In the genomic region with DNA sequence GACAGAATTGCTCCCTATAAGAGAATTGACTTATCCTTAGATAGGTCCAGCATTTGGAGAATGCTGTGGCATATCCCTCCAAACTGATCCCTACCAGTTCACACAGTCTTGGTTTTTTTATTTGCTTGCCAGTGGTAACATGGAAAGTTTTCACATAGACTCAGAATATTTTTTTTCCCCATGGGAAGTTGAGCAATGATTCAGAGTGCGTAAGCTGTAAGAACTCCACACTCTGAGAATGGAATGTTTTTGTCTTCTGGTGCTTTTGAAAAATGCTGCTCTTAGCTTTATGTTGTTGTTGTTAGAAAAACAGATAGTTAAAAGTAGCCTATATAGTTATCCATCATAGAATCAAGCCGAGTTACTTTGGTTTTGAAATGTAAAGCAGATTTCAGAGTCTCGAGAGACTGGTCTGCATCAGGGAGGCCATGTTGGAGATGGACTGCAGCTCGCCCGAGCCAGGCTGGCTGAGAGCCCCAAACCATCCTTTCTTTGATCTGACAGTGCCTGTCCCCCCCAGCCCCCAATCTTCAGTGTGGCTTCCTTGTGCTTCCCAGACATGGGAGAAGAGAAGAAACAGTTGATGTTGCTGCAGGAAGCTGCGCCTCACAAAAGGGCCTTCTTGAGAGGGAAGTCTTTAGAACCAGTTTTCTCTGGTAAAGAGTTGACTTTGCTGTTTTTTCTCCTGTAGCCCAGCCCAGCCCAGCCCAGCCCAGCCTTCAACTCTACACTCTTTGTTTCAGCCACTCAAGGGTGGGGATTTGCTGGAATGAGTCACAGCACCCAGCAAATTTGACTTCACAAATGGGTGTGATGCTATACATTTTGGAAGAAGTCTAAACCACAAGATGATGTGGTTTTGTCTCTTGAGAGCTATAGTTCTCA, we compare ENCODE assay signal across 8 mouse cellular contexts. TPM values are rescaled to one million over a fixed set of nuclear protein-coding genes. Genes with fewer than 3 reads are reported as not detected.
DNase-seq lines count a peak whose midpoint lies in the region; ATAC-seq and TF ChIP-seq lines count a peak whose summit lies in the region.

No protein-coding gene starts in this region.

- TF ChIP-seq EP300 in stomach, postnatal 0 days (optimal IDR thresholded peaks at IDR 0.05) = no peak

- TF ChIP-seq POLR2A in testis, adult 2 months (IDR thresholded peaks at IDR 0.05; ENCODE audit: control insufficient read depth, low read depth, low read length) = no peak

- no peak overlapping the region for H3K27ac ChIP-seq in hindbrain, embryonic 16.5 days (ENCODE audit: low read depth, low read length)
- H3K27ac ChIP-seq in hindbrain, embryonic 11.5 days (ENCODE audit: low read depth, low read length) = no peak overlapping the region
- peak overlapping the region; percentile 6; the same call in 1 of the 2 replicates for H3K27ac ChIP-seq in testis, adult 2 months (ENCODE audit: control insufficient read depth, insufficient read depth, low read depth, low read length)
- peak overlapping the region; percentile 70 for H3K27ac ChIP-seq in brown adipose tissue, adult 24 weeks (replicated peaks; ENCODE audit: low read depth, low read length)
- peak overlapping the region; percentile 80 for H3K27ac ChIP-seq in stomach, postnatal 0 days (replicated peaks)
- no peak overlapping the region for H3K27ac ChIP-seq in hindbrain, embryonic 12.5 days

- peaks cover 22% of the 10 kb centered on the region for H3K36me3 ChIP-seq in hindbrain, embryonic 16.5 days (ENCODE audit: control insufficient read depth, insufficient read depth, low read length)
- H3K36me3 ChIP-seq in hindbrain, embryonic 11.5 days (ENCODE audit: control insufficient read depth, insufficient read depth, low read length) = peaks cover 7% of the 10 kb centered on the region
- H3K36me3 ChIP-seq in testis, adult 2 months (ENCODE audit: control insufficient read depth, insufficient read depth, low read length) = peaks cover under 1% of the 10 kb centered on the region
- H3K36me3 ChIP-seq in stomach, postnatal 0 days (ENCODE audit: control insufficient read depth, insufficient read depth, low read length) = peaks cover 17% of the 10 kb centered on the region
- H3K36me3 ChIP-seq in hindbrain, embryonic 12.5 days = peaks cover 40% of the 10 kb centered on the region

- H3K4me3 ChIP-seq in hindbrain, embryonic 16.5 days (ENCODE audit: low read length) = no peak overlapping the region
- H3K4me3 ChIP-seq in hindbrain, embryonic 11.5 days (ENCODE audit: low read depth, low read length) = no peak overlapping the region
- no peak overlapping the region for H3K4me3 ChIP-seq in testis, adult 2 months (ENCODE audit: control insufficient read depth, low read depth, low read length)
- H3K4me3 ChIP-seq in brown adipose tissue, adult 24 weeks (ENCODE audit: insufficient read depth, low read depth, low read length) = no peak overlapping the region
- H3K4me3 ChIP-seq in stomach, postnatal 0 days (ENCODE audit: low read depth, low read length) = no peak overlapping the region
- H3K4me3 ChIP-seq in hindbrain, embryonic 12.5 days = no peak overlapping the region

- DNase-seq in hindbrain, embryonic 11.5 days (ENCODE audit: low spot score) = no peak
- no peak for DNase-seq in testis, postnatal 10 days (ENCODE audit: low spot score)
- no peak for DNase-seq in stomach, postnatal 0 days (ENCODE audit: low spot score)
- DNase-seq in ovary, postnatal 14 days (ENCODE audit: low spot score) = no peak

- WGBS in hindbrain, embryonic 16.5 days = 70% methylated on average over 6 of the region's 6 CpGs
- 87% methylated on average over 6 of the region's 6 CpGs for WGBS in hindbrain, embryonic 11.5 days
- WGBS in stomach, postnatal 0 days = 67% methylated on average over 6 of the region's 6 CpGs
- 66% methylated on average over 6 of the region's 6 CpGs for WGBS in hindbrain, embryonic 12.5 days

- H3K27me3 ChIP-seq in hindbrain, embryonic 16.5 days (replicated peaks; ENCODE audit: control insufficient read depth, insufficient read depth, low read length) = no peaks in the 10 kb centered on the region
- H3K27me3 ChIP-seq in hindbrain, embryonic 11.5 days (ENCODE audit: control insufficient read depth, insufficient read depth, low read length) = no peaks in the 10 kb centered on the region
- no peaks in the 10 kb centered on the region for H3K27me3 ChIP-seq in testis, adult 2 months (ENCODE audit: control insufficient read depth, insufficient read depth, low read length)
- no peaks in the 10 kb centered on the region for H3K27me3 ChIP-seq in stomach, postnatal 0 days (ENCODE audit: control insufficient read depth, insufficient read depth, low read length)
- no peaks in the 10 kb centered on the region for H3K27me3 ChIP-seq in hindbrain, embryonic 12.5 days

- H3K4me1 ChIP-seq in hindbrain, embryonic 16.5 days (ENCODE audit: control insufficient read depth, insufficient read depth, low read depth, low read length) = peaks cover 3% of the 10 kb centered on the region; the same call in 1 of the 2 replicates
- no peaks in the 10 kb centered on the region for H3K4me1 ChIP-seq in hindbrain, embryonic 11.5 days (replicated peaks; ENCODE audit: control insufficient read depth, insufficient read depth, low read length)
- peaks cover 11% of the 10 kb centered on the region for H3K4me1 ChIP-seq in testis, adult 2 months (ENCODE audit: control insufficient read depth, insufficient read depth, low read length)
- H3K4me1 ChIP-seq in brown adipose tissue, adult 24 weeks (ENCODE audit: control insufficient read depth, insufficient read depth, insufficient read length, low read length) = peaks cover 12% of the 10 kb centered on the region
- no peaks in the 10 kb centered on the region; the same call in 1 of the 2 replicates for H3K4me1 ChIP-seq in stomach, postnatal 0 days (replicated peaks; ENCODE audit: control insufficient read depth, insufficient read depth)
- no peaks in the 10 kb centered on the region for H3K4me1 ChIP-seq in hindbrain, embryonic 12.5 days

- H3K9me3 ChIP-seq in hindbrain, embryonic 16.5 days (ENCODE audit: control insufficient read depth, low read length) = no peaks in the 10 kb centered on the region
- H3K9me3 ChIP-seq in hindbrain, embryonic 11.5 days (ENCODE audit: control insufficient read depth, low read length) = no peaks in the 10 kb centered on the region
- H3K9me3 ChIP-seq in stomach, postnatal 0 days (ENCODE audit: control insufficient read depth, low read length) = no peaks in the 10 kb centered on the region
- no peaks in the 10 kb centered on the region for H3K9me3 ChIP-seq in hindbrain, embryonic 12.5 days (replicated peaks)

- TF ChIP-seq CTCF in testis, adult 2 months (IDR thresholded peaks at IDR 0.05; ENCODE audit: control insufficient read depth, insufficient read depth, insufficient replicate concordance, low read depth, low read length) = no peak
- no peak for TF ChIP-seq CTCF in stomach, postnatal 0 days (IDR thresholded peaks at IDR 0.05; ENCODE audit: low read depth)

- ATAC-seq in hindbrain, embryonic 16.5 days = peak; percentile 12; the same call in 1 of the 2 replicates
- ATAC-seq in hindbrain, embryonic 11.5 days (ENCODE audit: low FRiP score) = no peak
- peak; percentile 68 for ATAC-seq in stomach, postnatal 0 days (ENCODE audit: low FRiP score, low TSS enrichment)
- ATAC-seq in hindbrain, embryonic 12.5 days (ENCODE audit: low FRiP score) = no peak

- H3K9ac ChIP-seq in hindbrain, embryonic 16.5 days (ENCODE audit: low read depth, low read length) = no peak overlapping the region
- no peak overlapping the region for H3K9ac ChIP-seq in hindbrain, embryonic 11.5 days (ENCODE audit: low read depth, low read length)
- H3K9ac ChIP-seq in stomach, postnatal 0 days (ENCODE audit: low read length) = no peak overlapping the region
- H3K9ac ChIP-seq in hindbrain, embryonic 12.5 days = no peak overlapping the region

- H3K4me2 ChIP-seq in hindbrain, embryonic 16.5 days (ENCODE audit: low read length) = no peak overlapping the region
- H3K4me2 ChIP-seq in hindbrain, embryonic 11.5 days (replicated peaks; ENCODE audit: low read depth, low read length) = no peak overlapping the region
- H3K4me2 ChIP-seq in stomach, postnatal 0 days (replicated peaks; ENCODE audit: low read depth) = no peak overlapping the region
- H3K4me2 ChIP-seq in hindbrain, embryonic 12.5 days (replicated peaks) = no peak overlapping the region

RNA-seq across cellular contexts. Expression of a gene that starts 22.2 kb away (rescaled TPM):
- 475 and 504 TPM in 2 replicates for polyA plus RNA-seq in hindbrain, embryonic 16.5 days (2015; fragmentation: Nextera tagmentation; extraction: Ambion mirVana)
- 411 and 461 TPM in 2 replicates for polyA plus RNA-seq in hindbrain, embryonic 11.5 days (2014; fragmentation: Nextera tagmentation; extraction: Ambion mirVana)
- 68.7 and 74.1 TPM in 2 replicates for polyA plus RNA-seq in testis, adult 2 months (2012; rRNA removed)
- polyA plus RNA-seq in brown adipose tissue, adult 24 weeks (2012; ENCODE audit: insufficient read depth, insufficient read length, missing spikeins) = 98.4 and 102 TPM in 2 replicates
- 176 and 177 TPM in 2 replicates for polyA plus RNA-seq in stomach, postnatal 0 days (2015; fragmentation: Nextera tagmentation; extraction: Ambion mirVana)
- polyA plus RNA-seq in hindbrain, embryonic 12.5 days (2016; fragmentation: Nextera tagmentation; extraction: Ambion mirVana) = 450 and 504 TPM in 2 replicates

RNA-seq across cellular contexts. Expression of a gene that starts 50.7 kb away (rescaled TPM):
- polyA plus RNA-seq in hindbrain, embryonic 16.5 days (2015; fragmentation: Nextera tagmentation; extraction: Ambion mirVana) = 7.2 and 7.9 TPM in 2 replicates
- 1.9 and 3.0 TPM in 2 replicates for polyA plus RNA-seq in hindbrain, embryonic 11.5 days (2014; fragmentation: Nextera tagmentation; extraction: Ambion mirVana)
- polyA plus RNA-seq in testis, adult 2 months (2012; rRNA removed) = 98.0 and 99.4 TPM in 2 replicates
- polyA plus RNA-seq in brown adipose tissue, adult 24 weeks (2012; ENCODE audit: insufficient read depth, insufficient read length, missing spikeins) = 2.3 and 2.6 TPM in 2 replicates
- 3.9 and 4.8 TPM in 2 replicates for polyA plus RNA-seq in stomach, postnatal 0 days (2015; fragmentation: Nextera tagmentation; extraction: Ambion mirVana)
- 2.7 and 4.8 TPM in 2 replicates for polyA plus RNA-seq in hindbrain, embryonic 12.5 days (2016; fragmentation: Nextera tagmentation; extraction: Ambion mirVana)

RNA-seq across cellular contexts. Expression of a gene that starts 59.6 kb away (rescaled TPM):
- 18.9 and 21.2 TPM in 2 replicates for polyA plus RNA-seq in hindbrain, embryonic 16.5 days (2015; fragmentation: Nextera tagmentation; extraction: Ambion mirVana)
- 12.2 and 12.3 TPM in 2 replicates for polyA plus RNA-seq in hindbrain, embryonic 11.5 days (2014; fragmentation: Nextera tagmentation; extraction: Ambion mirVana)
- polyA plus RNA-seq in testis, adult 2 months (2012; rRNA removed) = 29.9 and 34.5 TPM in 2 replicates
- polyA plus RNA-seq in brown adipose tissue, adult 24 weeks (2012; ENCODE audit: insufficient read depth, insufficient read length, missing spikeins) = 16.2 and 25.2 TPM in 2 replicates
- polyA plus RNA-seq in stomach, postnatal 0 days (2015; fragmentation: Nextera tagmentation; extraction: Ambion mirVana) = 35.3 and 40.5 TPM in 2 replicates
- 25.1 and 27.5 TPM in 2 replicates for polyA plus RNA-seq in hindbrain, embryonic 12.5 days (2016; fragmentation: Nextera tagmentation; extraction: Ambion mirVana)

Comparison
In these comparisons a context has a peak if more than half of its experiments do, and no peak if none do; other contexts are left out.
1. ATAC-seq: peak in hindbrain, embryonic 16.5 days (single experiment) and stomach, postnatal 0 days (single experiment); none in hindbrain, embryonic 11.5 days (single experiment) and hindbrain, embryonic 12.5 days (single experiment).
2. H3K27ac ChIP-seq: peak in testis, adult 2 months (single experiment), brown adipose tissue, adult 24 weeks (single experiment) and stomach, postnatal 0 days (single experiment); none in hindbrain, embryonic 16.5 days (single experiment), hindbrain, embryonic 11.5 days (single experiment) and hindbrain, embryonic 12.5 days (single experiment).
3. RNA of a gene that starts 50.7 kb away (polyA plus RNA-seq): 98.0 to 99.4 TPM in testis, adult 2 months; 7.2 to 7.9 TPM in hindbrain, embryonic 16.5 days, 2.7 to 4.8 TPM in hindbrain, embryonic 12.5 days, 3.9 to 4.8 TPM in stomach, postnatal 0 days, 1.9 to 3.0 TPM in hindbrain, embryonic 11.5 days and 2.3 to 2.6 TPM in brown adipose tissue, adult 24 weeks; every median in the first group is over 10 times any median in the second.